Mouse (Mus musculus) layer of hippocampus, postnatal 10 days (tissue): ENCODE results near the gene Hcrtr2. TPM values are rescaled to one million over a fixed set of nuclear protein-coding genes. Genes with fewer than 3 reads are reported as not detected.

Experiments used
- DNase-seq, 2 experiments: peaks; one replicate each; pipeline ENCODE4 v3.0.0; 2021; ENCODE audit warnings: low spot score in 2 of 2
- total RNA-seq, 2 experiments: library from RNA; stranded (reverse); gene quantifications; 2 replicates each; pipeline ENCODE4 v1.2.3; 2021

Gene Hcrtr2
- total RNA-seq, 2 experiments from 2014 or later = 5.8 to 6.5 TPM

DNA sequence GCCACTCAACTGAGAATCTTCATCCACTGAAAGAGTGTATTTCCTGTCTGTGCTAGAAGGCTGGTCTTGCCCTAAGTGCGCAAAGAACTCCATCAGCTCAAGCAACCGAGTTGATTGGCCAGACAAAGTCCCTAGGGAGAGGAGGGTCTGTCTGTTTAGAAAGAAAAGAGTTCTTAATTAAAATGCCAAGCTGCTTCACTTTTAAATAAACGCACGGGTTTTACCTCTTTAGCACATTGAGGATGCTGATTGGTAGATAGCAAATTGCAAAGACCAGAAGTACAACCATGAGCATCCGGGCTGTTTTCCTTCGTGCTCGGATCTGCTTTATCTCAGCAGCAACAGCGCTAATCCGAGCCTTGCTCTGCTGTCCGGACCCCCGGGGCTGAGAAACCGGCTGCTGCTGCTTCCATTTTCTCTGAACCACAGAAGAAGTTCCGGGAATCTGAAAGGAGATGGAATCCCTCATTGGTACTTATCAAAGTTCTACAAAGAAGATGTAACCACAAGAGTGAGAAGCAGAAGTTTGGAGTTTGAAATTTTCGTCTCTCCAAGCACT is 87.6 kb downstream of the Hcrtr2 start:
- DNase-seq = no peak

- DNase-seq = no peak
Measured at GRCm38 (mm10) chr9:76234899-76235298, 88.8 kb downstream of the Hcrtr2 start.

DNA sequence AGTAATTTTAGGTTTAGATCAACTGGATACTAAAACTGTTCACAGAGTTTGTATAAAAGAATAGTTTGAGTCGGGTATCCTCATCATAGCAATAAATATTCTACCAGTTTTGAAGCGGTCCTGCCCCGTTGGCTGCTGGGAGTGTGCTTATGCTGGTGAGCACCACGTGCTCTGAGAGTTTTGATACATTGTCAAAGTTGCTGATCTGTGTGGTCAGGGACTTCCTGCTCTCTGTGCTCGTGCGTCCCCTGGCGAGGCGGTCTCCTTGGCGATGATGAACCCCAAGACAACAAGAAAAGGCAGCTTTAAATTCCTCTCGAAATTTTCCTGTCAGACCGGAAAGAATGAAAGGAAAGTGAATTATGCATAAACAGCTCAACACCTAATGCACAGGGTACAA is 93.3 kb downstream of the Hcrtr2 start:
- DNase-seq = no peak

GRCm38 (mm10) chr9:76217178-76217975 is 106.3 kb downstream of the Hcrtr2 start:
- no peak for DNase-seq

GRCm38 (mm10) chr9:76214678-76215077 is 109.0 kb downstream of the Hcrtr2 start:
- DNase-seq = no peak

- DNase-seq = no peak
Measured at GRCm38 (mm10) chr9:76213557-76213956, 110.1 kb downstream of the Hcrtr2 start, which contains the start of gene Gfral. Gene Gfral (minus strand): TSS chr9:76213657.

DNA sequence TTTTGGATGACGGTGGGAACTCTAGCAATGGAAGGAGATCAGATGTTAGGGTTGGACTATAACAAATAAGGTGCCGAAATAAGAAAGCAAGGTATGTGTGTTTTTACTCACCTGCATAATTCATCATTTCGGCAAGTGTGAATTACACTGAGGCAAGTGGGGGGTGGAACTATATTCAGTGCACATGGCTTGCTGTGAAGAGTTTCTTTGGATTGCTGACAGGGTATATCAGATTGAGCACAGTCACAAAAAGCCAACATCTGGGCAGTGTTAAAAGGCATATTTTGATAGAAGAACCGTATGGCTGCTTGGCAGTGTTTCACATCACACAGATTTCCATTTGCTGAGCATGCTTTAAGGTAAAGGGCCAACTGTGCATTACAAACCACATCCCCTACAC is 126.7 kb downstream of the Hcrtr2 start:
- DNase-seq = no peak

DNA sequence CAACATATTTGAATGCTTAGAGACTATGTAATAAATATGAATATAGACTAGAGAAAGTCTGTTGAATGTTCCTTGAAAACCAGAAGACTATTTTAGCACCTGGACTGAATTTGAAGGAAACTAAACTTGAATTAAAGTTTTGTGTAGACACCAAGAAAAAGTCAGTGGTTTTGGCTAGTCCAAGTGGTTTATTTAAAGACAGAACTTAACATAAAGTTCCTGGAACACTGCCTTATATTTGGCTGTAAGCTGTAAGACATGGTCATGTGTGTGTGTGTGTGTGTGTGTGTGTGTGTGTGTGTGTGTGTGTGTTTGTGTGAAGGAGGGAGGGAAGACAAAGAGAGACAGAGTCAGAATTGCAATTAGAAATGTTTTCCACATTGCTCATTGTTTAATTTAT is 144.4 kb downstream of the Hcrtr2 start:
- DNase-seq = no peak

Other genes with a start within 250 kb of the Hcrtr2 start
- gene Gfral, start 110.2 kb downstream of the Hcrtr2 start, total RNA-seq = not detected
- under 1 TPM; 0.21 to 0.31 TPM for gene Fam83b, start 243.3 kb upstream of the Hcrtr2 start, total RNA-seq